Mouse (Mus musculus): Measurements from ENCODE around the gene Bach2.

The Bach2 gene

DNA sequence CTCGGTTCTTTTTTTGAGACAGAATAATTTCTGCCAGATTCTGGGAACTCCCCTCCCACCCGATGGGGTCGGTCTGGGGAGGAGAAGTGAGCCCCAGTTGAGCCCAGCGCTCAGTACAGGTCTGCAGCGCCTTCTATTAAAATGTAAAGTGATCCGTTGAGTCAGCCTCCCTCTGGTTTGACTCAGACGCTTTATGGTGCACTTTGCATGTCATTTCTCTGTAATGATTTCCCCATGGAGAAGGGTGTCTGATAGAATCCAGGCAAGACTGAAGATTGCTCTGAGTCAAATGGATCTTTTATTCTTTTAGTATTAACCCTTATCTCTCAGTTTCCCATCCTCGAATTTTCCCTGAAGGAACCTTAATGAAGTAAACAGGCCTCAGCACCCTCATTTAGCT lies 244.3 kb downstream of the Bach2 start:
- DNase-seq (ENCODE audit: low spot score in 2 of 2), result no peak

DNA sequence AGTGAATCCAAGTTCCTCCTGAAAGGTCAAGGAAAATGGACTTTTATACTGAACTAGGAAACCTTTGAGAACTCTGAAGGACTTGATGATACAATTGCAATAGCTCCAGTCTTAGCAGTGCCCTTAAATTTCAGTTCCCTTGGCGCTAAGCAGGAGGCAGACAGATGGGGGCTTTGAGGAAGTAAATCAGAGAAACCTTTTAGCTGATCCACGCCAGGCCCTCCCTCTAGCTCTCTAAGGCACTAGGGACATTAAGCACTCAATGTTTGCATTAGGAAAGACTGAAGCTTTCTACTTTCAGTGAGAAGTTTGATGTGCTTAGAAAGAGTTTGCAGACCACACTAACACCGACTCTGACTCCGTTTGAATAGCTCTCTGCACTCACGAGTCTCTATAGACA lies 247.2 kb downstream of the Bach2 start:
- DNase-seq (ENCODE audit: low spot score in 2 of 2), result no peak

DNA sequence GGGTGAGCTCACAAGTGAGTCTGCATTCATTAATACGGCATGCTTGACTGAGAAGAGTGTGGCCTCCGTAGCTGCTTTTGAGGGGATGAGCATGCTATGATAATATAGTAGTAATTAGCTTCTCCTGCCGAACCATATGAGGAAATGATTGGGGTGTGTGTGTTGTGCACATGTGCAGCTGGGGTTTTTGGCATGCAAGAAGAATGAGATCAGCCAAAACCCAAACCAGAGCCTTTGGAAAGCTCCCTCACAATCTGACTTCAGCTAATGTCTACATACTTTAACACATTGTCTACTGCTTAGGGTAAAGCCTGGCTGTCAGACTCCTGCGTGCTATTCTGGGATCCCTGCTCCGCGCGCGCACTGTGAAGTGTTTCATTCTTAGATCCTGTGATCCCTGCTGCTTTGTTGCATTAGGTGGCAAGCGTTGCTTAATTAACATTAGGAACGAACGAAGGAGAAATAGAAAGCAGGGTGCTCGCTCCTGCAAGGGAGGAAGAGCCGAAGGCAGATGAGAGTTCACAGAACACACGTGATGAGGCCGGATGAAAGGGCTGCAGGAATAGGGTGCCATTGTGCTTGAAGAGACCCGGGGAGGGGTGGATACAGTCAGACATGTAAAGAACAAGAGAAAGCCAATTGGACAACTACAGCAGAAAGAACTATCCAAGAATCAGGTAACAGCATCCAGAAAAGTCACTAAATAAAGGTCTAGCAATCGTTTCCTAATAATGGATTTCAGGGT lies 248.2 kb downstream of the Bach2 start:
- no peak for DNase-seq (ENCODE audit: low spot score in 2 of 2)

DNA sequence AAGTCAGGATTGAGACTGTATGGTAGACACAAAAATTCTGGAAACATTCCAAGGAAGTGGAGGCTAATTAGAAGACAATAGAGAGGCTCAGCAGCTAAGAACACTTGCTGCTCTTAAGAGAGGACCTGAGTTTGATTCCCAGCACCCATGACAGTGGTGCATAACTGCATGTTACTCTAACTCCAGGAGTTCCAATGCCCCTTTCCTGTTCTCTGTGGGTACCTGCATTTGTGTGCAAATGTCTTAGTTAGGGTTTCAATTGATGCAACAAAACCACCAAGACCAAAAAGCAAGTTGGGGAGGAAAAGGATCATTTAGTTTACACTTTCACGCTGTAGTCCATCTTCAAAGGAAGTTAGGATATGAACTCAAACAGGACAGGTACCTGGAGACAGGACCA lies 250.6 kb downstream of the Bach2 start:
- no peak for DNase-seq (ENCODE audit: low spot score in 2 of 2)

DNA sequence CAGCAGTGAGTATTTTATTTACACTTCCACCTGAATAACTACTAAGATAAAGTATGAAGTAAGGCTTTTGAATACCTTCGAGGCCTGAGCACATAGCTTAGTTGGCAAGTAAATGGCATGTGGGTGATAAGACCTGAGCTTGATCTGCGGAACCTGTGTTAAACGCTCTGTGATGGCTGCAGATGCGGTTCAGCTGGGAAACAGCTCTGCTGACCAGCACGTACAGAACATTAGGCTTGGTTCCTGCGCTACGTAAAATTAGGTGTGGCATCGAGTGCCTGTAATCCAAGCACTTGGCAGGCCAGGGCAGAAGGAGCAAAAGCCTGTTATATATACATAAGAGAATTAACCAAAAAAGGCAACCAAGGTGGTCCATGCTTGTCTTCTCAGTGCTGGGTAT lies 252.6 kb downstream of the Bach2 start:
- no peak for DNase-seq (ENCODE audit: low spot score in 2 of 2)

- no peak for DNase-seq (ENCODE audit: low spot score in 2 of 2)
These were observed 254.2 kb downstream of the Bach2 start for GRCm38 (mm10) chr4:32492834-32493233.

- DNase-seq (ENCODE audit: low spot score in 2 of 2), result no peak
These were observed 263.2 kb downstream of the Bach2 start for GRCm38 (mm10) chr4:32501780-32502179.

DNA sequence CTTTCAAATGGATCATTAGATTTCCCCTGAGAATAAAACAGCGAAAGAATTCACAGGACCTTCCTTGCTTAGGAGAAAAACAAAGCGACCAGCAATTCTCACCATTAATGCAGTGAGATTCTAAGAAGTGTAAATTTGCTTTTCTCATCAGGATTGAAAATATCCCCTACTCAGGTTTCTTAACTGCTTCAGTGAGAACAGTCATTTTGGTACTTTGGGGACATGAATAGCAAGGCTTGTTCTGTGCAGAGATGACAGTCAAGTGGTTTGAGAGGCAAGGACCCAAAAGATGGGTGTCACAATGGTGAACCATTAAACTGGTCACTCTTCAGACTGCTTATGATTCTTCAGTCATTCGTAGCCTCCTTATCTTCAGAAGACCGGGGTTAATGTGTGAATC lies 263.6 kb downstream of the Bach2 start:
- DNase-seq (ENCODE audit: low spot score in 2 of 2), result no peak

DNA sequence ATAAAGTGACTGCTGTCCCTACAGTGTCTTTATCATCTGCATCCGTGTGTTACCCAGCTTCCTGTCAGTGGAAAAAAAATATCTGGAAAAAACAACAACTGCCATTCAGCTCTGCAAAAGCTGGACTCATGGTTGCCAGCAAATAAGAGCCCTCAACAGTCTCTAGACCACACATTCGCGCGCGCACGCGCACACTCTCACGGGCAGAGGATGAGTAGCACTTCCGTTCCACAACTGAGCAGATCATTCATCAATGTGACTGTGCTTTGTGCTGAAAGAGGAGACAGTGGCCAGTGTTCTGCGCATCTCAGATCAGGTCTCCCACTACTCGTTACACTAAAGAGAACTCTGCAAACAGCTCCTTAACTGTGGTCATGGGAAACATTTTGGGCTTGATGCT lies 265.6 kb downstream of the Bach2 start:
- no peak for DNase-seq (ENCODE audit: low spot score in 2 of 2)

DNA sequence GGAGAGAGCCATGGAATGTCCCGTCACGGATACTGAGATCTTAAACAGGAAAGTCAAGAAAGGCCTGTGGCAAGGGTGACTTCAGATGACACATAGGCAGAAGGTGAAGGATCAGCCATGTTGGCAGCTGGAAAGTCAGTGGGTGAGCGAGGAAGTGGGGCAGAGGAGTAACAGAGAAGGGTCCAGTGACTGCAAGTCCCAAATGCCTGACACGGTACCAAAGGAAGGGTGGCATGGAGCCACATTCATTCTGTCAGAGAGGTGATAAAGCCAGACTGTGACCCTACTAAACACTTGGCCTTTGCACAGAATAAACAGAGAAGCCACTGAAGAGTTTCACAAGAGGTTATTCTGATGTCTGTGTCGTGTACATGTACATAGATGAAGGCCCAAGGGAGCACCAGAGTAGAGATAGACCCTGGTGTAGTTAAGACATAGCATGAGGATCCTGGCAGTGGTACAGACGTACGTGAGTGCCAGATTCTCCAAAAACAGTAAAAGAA lies 267.8 kb downstream of the Bach2 start:
- DNase-seq (ENCODE audit: low spot score in 2 of 2), result no peak

DNA sequence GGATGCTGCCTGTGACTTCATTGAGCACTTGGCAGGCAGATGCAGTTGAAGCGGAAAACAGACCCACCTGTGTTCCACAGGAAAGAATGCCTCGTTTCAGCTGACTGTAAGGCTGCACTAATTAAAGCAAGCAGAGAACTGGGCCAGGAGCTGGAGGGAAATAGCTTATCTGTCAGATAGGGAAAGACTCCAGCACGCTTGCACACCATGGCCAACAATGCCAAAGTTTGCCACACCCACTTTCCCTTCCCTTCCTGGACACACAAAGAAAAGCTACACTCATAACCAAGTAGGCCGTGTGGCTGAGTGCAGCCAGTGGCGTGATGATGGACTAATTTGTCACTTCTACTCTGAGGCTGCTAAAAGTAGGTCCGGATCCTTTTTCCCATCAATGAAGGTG lies 268.4 kb downstream of the Bach2 start:
- no peak for DNase-seq (ENCODE audit: low spot score in 2 of 2)

- no peak for DNase-seq (ENCODE audit: low spot score in 2 of 2)
These were observed 270.0 kb downstream of the Bach2 start for GRCm38 (mm10) chr4:32508572-32508971.

DNA sequence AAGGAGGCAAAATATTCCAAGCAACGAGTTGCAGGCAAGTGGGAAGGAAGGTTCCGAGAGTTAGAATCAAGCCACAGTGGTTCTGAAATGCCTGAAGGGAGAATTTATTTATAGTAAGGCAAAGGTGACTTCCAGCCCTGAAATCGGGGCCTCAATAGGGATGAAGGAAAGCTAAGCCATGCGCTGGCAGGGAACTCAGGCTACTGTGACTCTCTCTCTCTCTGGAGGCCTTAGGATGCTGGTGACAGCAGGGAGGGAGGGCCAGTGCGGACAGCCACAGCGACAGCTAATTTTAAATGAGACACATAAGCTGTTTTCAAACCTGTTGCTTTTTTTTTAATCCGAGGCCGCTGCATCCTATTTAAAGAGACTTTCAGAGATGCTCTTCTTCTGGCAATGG lies 270.4 kb downstream of the Bach2 start:
- DNase-seq (ENCODE audit: low spot score in 2 of 2), result no peak

DNA sequence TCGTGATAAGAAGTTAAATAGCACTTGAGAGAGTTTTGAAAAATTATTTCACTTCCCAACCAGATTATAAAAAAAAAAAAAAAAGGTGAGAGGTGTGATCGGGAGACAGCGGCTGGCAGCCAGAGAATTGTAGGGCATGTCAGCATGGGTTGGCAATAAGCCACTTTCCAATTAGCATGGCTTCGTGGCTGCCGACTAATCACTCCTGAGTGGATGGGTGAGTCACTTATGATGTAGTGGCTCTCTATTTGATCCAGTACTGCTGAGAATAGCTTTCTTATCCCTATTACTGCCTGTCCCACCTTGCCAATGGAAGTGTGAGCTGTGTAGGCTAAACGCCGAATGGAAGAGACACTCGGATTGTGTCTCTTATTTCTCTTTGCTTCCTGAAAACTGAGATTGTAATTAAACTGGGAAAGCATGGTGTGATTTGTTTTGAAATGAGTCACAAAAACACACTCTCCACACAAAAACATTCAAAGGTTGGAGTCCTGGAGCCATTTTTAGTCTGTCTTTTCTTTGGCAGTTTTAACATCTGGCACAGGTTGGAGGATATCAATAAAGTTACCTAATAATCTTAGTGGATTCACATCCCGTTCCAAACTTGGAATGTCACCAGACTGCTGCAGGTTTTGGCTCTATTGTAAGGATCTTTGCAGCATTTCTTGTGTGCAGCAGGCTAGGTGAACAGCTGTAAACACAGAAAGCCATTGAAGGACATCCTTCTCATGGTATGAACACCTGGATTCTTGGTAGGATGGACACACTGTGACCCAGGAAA lies 271.4 kb downstream of the Bach2 start:
- DNase-seq (ENCODE audit: low spot score in 2 of 2), result no peak

DNA sequence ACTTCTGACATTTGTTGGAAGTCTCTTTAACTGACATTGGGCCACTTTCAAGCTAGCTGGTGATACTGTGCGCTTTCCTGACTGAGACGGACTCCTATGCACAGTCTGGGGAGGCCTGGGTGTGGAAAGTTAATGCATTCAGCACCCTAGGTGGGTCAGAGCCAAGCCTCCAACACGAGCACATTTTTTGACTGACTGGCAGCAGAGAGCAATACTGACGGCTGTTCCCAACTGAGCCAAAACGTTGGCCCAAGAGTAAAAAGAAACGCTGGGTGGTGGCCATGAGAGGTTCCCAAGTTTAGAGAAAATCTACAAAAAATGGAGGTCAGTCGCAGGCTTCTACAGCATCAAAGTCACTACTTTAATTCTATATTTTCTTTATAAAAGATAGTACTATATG lies 272.3 kb downstream of the Bach2 start:
- DNase-seq (ENCODE audit: low spot score in 2 of 2), result no peak

- DNase-seq (ENCODE audit: low spot score in 2 of 2), result no peak
These were observed 277.5 kb downstream of the Bach2 start for GRCm38 (mm10) chr4:32516126-32516525.

DNA sequence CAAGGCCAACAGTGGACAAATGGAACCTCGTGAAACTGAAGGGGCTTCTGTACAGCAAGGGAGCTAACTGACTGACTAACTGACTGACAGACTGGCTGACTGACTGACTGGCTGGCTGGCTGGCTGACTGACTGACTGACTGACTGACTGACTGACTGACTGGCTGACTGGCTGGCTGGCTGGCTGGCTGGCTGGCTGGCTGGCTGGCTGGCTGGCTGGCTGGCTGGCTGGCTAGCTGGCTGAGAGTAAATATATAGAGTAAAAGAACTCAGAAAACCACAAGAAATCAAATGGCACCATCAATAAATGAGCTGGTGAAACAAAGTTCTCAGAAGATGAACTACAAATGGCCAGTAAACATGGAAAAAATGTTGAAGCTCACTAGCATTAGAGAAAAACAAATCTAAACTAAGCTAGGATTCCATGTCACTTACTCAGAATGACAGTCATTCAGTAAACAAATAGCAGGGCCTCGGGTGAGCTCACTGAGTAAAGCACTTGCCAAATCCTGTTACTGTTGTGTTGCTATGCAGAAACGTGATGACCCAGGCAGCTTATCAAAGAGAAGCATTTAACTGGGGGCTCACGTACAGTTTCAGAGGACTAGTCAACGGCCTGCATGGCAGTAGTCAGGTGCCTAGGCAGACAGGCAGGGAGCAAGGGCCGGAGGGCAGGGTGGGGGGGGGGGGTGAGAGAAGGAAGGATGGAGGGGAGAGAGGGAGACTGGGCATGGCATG lies 280.4 kb downstream of the Bach2 start:
- no peak for DNase-seq (ENCODE audit: low spot score in 2 of 2)

- DNase-seq (ENCODE audit: low spot score in 2 of 2), result no peak
These were observed 282.2 kb downstream of the Bach2 start for GRCm38 (mm10) chr4:32520628-32521360.

DNA sequence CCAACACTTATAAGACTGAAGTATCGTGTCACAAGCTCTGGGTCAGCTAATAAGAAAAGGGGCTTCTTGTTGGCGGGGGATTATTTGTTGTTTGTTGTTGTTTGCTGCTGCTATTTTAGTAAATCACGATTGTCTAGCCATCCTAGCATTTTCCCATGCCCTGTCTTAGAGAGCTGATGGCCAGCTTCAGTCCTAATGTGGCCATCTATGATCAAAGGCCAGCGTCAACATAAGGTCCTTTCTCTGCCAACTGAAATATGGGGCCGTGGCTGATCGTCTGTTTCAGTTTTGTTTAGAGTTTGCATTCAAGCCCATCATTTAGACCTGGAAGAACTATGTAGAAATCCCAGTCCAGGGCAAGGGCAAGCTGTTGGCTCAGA lies 282.7 kb downstream of the Bach2 start:
- no peak for DNase-seq (ENCODE audit: low spot score in 2 of 2)

- DNase-seq (ENCODE audit: low spot score in 2 of 2), result no peak
These were observed 283.4 kb downstream of the Bach2 start for GRCm38 (mm10) chr4:32522013-32522412.

- no peak for DNase-seq (ENCODE audit: low spot score in 2 of 2)
These were observed 285.7 kb downstream of the Bach2 start for GRCm38 (mm10) chr4:32524282-32524681.

DNA sequence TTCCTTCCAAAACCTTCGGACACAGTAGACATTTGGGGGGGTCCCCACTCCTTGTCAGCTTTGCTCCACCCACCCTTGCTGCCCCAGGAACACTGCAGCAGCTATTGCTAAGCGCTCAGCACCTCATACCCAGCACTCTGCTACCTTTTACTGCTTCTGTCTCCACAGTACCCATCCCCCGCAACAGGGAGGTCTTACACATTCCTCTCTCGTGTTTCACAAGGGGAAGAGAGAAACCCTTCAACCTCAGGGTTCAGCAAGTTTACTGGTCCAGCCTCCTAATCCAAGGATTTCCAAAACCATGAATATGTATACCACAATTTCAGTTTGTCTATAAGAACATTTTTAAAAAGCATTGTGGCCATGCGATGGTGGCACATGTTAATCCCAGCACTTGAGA lies 286.4 kb downstream of the Bach2 start:
- DNase-seq (ENCODE audit: low spot score in 2 of 2), result no peak
